Mouse (Mus musculus) midbrain, embryonic 12.5 days (tissue): ENCODE results near the gene Dkk1. TPM values are rescaled to one million over a fixed set of nuclear protein-coding genes. Genes with fewer than 3 reads are reported as not detected.
"Not testable (repeated sequence)": the region's sequence is repeated elsewhere in the genome, so short reads cannot be mapped to it uniquely, and the experiment has no call there.

Source experiments
- ATAC-seq: fragments of 200-750 bp; cut with Nextera tagmentation; 2 replicates; pipeline ENCODE4 v1.8.0; 2017; ENCODE audit warnings: low read depth, moderate TSS enrichment, moderate library complexity; ENCODE audit not compliant: low FRiP score
- H3K27ac ChIP-seq: fragments of 300-500 bp; sonication (generic); replicated peaks from 2 replicates; pipeline ENCODE4 v1.5.1; 2016; ENCODE audit warnings: mild to moderate bottlenecking
- H3K27me3 ChIP-seq: fragments of 300-500 bp; sonication (generic); 2 replicates; pipeline ENCODE4 v1.6.1; 2016; ENCODE audit warnings: mild to moderate bottlenecking
- H3K36me3 ChIP-seq: fragments of 300-500 bp; sonication (generic); 2 replicates; pipeline ENCODE4 v1.6.1; 2016
- H3K4me1 ChIP-seq: fragments of 300-500 bp; sonication (generic); 2 replicates; pipeline ENCODE4 v1.6.1; 2016
- H3K4me2 ChIP-seq: fragments of 300-500 bp; sonication (generic); replicated peaks from 2 replicates; pipeline ENCODE4 v1.6.1; 2016; ENCODE audit warnings: mild to moderate bottlenecking, moderate library complexity
- H3K4me3 ChIP-seq: fragments of 300-500 bp; sonication (generic); 2 replicates; pipeline ENCODE4 v1.5.1; 2016; ENCODE audit warnings: mild to moderate bottlenecking
- H3K9ac ChIP-seq: fragments of 300-500 bp; sonication (generic); replicated peaks from 2 replicates; pipeline ENCODE4 v1.6.1; 2016; ENCODE audit warnings: mild to moderate bottlenecking, moderate library complexity
- H3K9me3 ChIP-seq: fragments of 300-500 bp; sonication (generic); 2 replicates; pipeline ENCODE4 v1.6.1; 2016; ENCODE audit warnings: mild to moderate bottlenecking
- WGBS: fragments of 180-500 bp; shearing (Covaris S2); methylation state at CpG from one replicate; pipeline ENCODE4 v1.1.7; 2016; 5-methylcytosine and 5-hydroxymethylcytosine counted together
- polyA plus RNA-seq: library from polyadenylated mRNA; unstranded; fragments of >200 nt; fragmentation: Nextera tagmentation; extraction: Ambion mirVana; gene quantifications from 2 replicates; pipeline ENCODE4 v1.2.1, GENCODE M21; 2016

The Dkk1 gene
- 5.2 and 5.5 TPM in 2 replicates for polyA plus RNA-seq

DNA sequence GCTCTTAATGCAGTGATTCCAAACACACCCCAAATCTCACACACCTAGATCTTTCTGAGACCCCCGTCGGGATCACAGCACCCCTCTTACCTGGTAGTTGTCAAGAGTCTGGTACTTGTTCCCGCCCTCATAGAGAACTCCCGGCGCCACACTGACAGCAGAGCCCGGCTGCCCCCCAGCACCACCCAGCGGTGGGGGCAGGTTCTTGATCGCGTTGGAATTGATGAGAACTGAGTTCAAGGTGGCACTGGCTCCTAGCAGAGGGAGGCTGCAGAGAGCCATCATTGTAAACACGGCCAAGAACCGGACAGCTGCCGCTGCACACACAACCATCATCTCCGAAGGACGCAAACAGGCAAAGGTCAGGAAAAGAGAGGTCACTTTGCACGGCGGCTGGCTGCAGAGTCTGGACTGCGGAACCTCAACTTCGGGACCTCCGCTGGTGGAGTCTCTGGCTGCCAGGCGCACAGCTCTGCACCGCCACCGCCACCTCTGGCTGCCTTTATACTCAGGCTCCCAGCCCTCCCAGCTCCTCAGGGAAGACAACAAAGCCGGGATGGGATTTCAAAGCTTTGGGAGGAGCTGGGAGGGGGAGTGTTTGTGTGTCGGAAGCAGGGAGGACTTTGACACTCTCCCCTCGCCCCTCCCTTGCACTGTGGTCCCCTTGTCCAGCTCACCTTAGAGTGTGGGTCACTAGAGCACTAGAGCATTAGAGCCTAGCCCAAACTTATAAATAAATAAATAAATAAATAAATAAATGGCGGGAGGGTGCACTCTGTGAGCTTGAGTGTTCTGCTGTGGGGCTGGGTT is at the start of gene Dkk1:
Gene Dkk1, minus strand, starts transcription at position 622 of the 810 bp plus-strand sequence.
- peak within 1 kb of the TSS; percentile 45 for H3K4me3 ChIP-seq
- H3K4me2 ChIP-seq: peak within 1 kb of the TSS; percentile 65
- H3K9ac ChIP-seq: peak within 1 kb of the TSS; percentile 28; the same call in 1 of the 2 replicates
- under 1% methylated on average over 26 of the region's 26 CpGs for WGBS
- peaks cover 22% of the 10 kb centered on the region for H3K4me1 ChIP-seq
- H3K36me3 ChIP-seq: no peaks in the 10 kb centered on the region
- no peaks in the 10 kb centered on the region for H3K9me3 ChIP-seq
- peak; percentile 76 for ATAC-seq
- H3K27me3 ChIP-seq: peaks cover 67% of the 10 kb centered on the region
- no peak within 1 kb of the TSS for H3K27ac ChIP-seq

DNA sequence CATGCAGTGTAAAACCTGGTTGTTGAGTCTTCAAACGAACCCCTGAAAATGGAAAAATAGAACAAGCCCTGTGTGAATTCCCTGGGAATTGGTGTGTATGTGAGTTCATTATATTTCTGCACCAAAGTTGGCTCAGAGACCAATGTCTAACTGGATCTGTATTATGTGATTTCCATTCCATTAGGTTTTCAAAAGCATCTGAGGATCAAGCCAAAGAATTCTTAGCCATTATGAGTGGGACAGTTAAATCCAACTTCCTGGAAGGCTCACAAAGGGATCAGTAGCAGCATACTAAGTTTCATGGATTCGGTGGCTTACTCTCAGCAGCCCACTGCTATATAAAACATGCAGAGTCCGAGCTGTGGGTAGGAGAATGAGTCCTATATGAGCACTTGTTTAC is 36.9 kb upstream of the Dkk1 start:
- Histone ChIP-seq H3K4me2 (no peak overlapping the region), H3K9me3 (no peaks in the 10 kb centered on the region), H3K4me3 (no peak overlapping the region), H3K27ac (no peak overlapping the region), H3K4me1 (no peaks in the 10 kb centered on the region), H3K27me3 (no peaks in the 10 kb centered on the region), H3K36me3 (no peaks in the 10 kb centered on the region), H3K9ac (no peak overlapping the region)
- no peak for ATAC-seq
- WGBS: 73% methylated on average over 3 of the region's 3 CpGs

DNA sequence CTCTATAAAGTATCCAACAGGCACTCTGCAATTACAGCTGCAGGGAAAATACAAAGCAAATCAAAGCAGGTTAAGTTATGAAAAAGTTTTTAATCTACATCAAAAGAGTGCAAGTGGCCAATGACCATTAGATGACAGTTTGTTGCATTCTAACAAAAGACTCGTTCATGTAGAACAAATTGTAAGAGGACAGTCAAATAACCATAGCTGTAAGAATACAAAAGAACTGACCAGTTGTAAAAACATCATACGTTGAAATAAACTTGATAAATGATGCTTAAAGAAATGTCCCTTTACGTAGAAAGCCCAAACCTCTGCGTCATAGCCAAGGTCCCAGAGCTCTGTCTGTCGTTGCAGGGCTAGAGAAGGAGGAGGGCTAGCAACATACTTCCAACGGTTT is 15.1 kb upstream of the Dkk1 start:
- Histone ChIP-seq H3K36me3 (no peaks in the 10 kb centered on the region), H3K9ac (no peak overlapping the region), H3K27ac (no peak overlapping the region), H3K4me1 (no peaks in the 10 kb centered on the region), H3K4me2 (no peak overlapping the region), H3K4me3 (no peak overlapping the region), H3K9me3 (no peaks in the 10 kb centered on the region), H3K27me3 (no peaks in the 10 kb centered on the region)
- 59% methylated on average over 6 of the region's 6 CpGs for WGBS
- no peak for ATAC-seq

DNA sequence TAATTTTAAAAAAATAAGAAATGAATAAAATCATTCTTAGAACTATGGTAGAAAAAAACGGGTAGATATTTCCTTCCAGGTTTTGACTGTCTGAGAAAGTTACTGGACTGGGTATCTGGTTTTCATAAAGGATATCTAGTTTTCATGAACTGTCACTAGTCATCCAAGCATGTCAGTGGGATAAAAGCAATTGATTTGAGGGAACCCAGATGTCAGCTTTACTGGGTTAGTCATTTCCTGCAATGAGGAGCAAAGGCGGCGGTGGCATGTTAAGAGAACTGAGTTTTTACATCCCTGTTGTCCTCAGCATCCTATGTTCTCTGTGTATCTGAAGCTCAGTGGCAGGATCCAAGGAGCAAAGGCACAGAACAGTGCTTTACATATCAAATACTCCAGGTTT is 14.4 kb upstream of the Dkk1 start:
- H3K4me1 ChIP-seq: no peaks in the 10 kb centered on the region
- 86% methylated on average over 3 of the region's 3 CpGs for WGBS
- no peak overlapping the region for H3K27ac ChIP-seq
- H3K9ac ChIP-seq: no peak overlapping the region
- H3K4me2 ChIP-seq: no peak overlapping the region
- H3K9me3 ChIP-seq: no peaks in the 10 kb centered on the region
- no peak overlapping the region for H3K4me3 ChIP-seq
- H3K36me3 ChIP-seq: no peaks in the 10 kb centered on the region
- no peaks in the 10 kb centered on the region for H3K27me3 ChIP-seq
- no peak for ATAC-seq

DNA sequence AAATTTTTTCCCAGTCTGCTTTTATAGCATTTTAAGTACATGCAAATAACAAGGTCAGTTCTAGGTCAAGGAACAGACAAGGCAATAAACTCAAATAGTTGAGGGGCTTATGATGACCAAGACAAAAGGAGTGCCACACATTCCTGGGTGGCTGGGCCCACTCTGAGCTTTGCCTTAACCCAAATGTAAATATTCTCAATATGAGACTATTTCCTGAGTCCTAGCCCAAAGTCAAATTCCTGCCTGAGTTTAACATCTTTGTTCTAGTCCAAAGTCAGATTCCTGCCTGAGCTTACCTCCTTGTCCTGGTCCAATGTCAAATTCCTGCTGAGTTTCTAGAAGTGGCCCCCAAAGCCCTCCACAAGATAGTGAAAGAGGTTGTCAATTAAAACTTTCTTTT is 8.6 kb upstream of the Dkk1 start:
- Histone ChIP-seq H3K36me3 (no peaks in the 10 kb centered on the region), H3K27ac (no peak overlapping the region), H3K9ac (no peak overlapping the region), H3K27me3 (peaks cover 11% of the 10 kb centered on the region), H3K4me2 (no peak overlapping the region), H3K4me1 (no peaks in the 10 kb centered on the region), H3K4me3 (no peak overlapping the region), H3K9me3 (no peaks in the 10 kb centered on the region)
- ATAC-seq: no peak

DNA sequence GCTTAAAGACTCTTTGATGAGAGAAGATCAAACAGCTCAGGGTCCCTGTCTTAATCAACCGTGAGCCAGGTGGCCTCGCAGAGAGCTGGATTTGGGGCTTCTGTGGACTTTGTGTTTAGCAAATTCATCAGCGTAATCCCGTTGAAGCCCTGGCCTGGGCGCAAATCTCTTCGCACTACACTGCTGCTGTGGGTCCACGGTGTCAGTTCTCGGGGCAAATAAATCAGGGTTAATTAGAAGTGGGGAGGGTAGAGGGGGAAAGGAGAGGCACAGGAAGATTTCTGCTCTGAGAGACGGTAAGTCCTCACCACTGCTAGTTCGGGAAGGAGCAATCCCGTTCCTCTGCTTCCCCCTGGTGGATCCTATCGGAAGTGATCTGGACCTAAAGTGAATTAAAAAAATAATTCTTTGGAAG is 5.0 kb upstream of the Dkk1 start:
- Histone ChIP-seq H3K27me3 (peaks cover 29% of the 10 kb centered on the region), H3K9me3 (no peaks in the 10 kb centered on the region), H3K4me1 (peaks cover 10% of the 10 kb centered on the region), H3K9ac (no peak overlapping the region), H3K27ac (no peak overlapping the region), H3K36me3 (no peaks in the 10 kb centered on the region), H3K4me3 (peak overlapping the region; percentile 25), H3K4me2 (peak overlapping the region; percentile 52)
- WGBS: under 1% methylated on average over 12 of the region's 12 CpGs
- peak; percentile 75 for ATAC-seq

DNA sequence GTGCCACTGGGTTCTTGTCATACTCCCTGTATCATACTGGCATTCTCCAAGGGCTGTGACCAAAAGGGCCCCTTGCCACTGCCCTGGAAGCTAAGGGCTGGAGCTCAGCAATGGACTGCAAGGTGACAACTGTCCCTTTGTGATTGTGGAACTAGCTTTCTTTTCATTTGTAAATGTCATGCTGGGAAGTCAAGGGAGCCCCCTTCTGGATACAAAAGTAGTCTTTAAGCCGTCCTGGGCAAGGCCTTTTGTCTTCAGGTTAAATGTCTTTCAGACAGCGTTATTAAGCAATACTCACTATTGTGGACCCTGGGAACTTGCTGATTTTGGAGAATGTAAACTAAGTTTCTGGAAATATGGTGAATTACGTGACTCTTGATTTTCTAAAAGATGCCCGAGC is 4.3 kb upstream of the Dkk1 start:
- no peak for ATAC-seq
- Histone ChIP-seq H3K9me3 (no peaks in the 10 kb centered on the region), H3K4me3 (no peak overlapping the region), H3K27me3 (peaks cover 36% of the 10 kb centered on the region), H3K4me2 (no peak overlapping the region), H3K27ac (no peak overlapping the region), H3K4me1 (peaks cover 17% of the 10 kb centered on the region), H3K9ac (no peak overlapping the region), H3K36me3 (no peaks in the 10 kb centered on the region)
- 3% methylated on average over 4 of the region's 4 CpGs for WGBS

DNA sequence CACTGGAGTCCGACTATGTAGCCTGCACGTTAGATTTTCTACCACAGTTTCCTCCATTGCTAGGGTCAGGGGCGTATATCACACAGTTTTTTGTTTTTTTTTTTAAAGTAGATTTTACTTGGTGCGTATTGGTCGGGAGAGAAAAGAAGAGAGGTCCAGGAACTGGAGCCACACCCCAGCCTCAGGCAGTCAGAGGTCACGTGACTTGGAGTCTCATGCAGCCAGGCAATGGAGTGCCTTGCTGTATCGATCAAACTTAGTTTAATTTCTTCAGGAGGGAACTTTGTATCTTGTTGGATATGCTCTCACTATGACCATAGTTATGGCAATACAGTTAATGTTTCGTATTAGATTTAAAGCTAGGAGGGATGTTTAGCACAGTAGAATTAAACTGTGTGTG is 2.8 kb upstream of the Dkk1 start:
- peaks cover 22% of the 10 kb centered on the region for H3K4me1 ChIP-seq
- peaks cover 51% of the 10 kb centered on the region for H3K27me3 ChIP-seq
- no peak overlapping the region for H3K9ac ChIP-seq
- H3K36me3 ChIP-seq: no peaks in the 10 kb centered on the region
- H3K9me3 ChIP-seq: no peaks in the 10 kb centered on the region
- 63% methylated on average over 8 of the region's 8 CpGs for WGBS
- H3K4me2 ChIP-seq: no peak overlapping the region
- no peak for ATAC-seq
- H3K27ac ChIP-seq: no peak overlapping the region
- no peak overlapping the region for H3K4me3 ChIP-seq

DNA sequence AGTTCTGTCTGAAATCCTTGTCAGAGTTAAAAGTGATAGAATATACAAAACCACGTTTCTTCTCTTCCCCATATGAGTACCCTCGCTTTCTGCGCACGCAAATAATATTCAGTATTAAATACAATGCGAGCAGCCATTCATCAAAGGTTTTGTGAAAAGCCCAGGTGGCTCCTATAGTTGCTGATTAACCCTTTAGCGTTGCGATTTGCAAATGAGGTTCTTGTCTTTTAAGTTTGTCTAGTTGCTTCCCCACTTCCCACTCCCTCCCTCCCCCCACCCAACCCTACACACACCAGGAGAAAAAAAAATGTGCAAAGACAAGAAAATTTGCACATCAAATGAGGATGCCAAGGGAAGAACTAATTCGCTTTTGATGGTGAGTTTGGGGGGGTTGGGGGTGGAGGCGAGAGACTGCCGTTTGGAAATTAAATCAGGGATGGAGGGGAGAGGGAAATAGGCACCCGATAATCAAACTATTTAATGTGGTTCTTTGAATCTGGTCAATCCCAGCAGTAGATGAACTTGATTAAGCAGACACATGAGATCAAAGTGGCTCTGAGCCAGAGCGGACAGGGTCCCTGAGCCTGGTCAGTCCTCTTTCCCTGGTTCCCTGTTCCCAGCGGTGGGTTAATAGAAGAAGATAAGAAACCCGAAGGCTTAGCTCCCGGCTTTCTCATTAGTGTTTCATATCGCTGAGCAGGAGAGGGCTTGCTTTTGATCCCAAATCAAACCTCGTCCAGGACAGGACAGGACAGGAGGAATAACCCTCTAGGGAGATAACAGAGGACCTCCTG is 586 bp upstream of the Dkk1 start:
- H3K36me3 ChIP-seq: no peaks in the 10 kb centered on the region
- H3K27ac ChIP-seq: no peak overlapping the region
- peak; percentile 42 for ATAC-seq

DNA sequence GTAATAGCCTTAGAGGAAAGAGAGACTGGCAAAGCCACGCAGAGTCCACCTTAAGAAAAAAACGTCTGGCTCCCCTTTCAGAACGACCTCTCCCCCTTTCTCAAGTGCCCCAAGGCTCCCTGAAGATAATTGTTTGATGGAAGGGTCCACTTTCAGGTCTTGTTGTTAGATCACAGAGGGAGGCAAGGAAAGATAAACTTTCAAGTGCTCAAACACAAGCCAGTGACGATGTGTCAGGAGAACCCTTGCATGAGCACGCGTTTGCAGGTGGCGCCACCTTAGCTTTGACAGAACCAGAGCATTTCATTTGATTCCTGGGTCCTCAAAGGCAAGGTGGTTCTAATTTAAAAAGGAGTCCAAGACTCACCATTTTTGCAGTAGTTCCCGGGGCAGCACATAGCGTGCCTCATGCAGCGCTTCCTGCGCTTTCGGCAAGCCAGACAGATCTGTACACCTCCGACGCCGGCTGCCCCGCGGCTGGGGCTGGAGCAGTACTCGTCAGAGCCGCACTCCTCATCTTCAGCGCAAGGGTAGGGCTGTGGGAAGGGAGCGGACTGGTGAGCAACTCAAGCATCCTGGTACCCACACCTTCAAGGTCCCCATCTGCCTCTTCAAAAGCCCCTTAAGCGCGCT is 938 bp downstream of the Dkk1 start:
- Histone ChIP-seq H3K27me3 (peaks cover 63% of the 10 kb centered on the region), H3K4me1 (peaks cover 22% of the 10 kb centered on the region), H3K9ac (no peak overlapping the region), H3K36me3 (no peaks in the 10 kb centered on the region), H3K9me3 (no peaks in the 10 kb centered on the region), H3K27ac (no peak overlapping the region), H3K4me2 (peak overlapping the region; percentile 65), H3K4me3 (peak overlapping the region; percentile 45)
- ATAC-seq: peak; percentile 31
- WGBS: under 1% methylated on average over 23 of the region's 23 CpGs

More for the DNA sequence above, 586 bp upstream of the Dkk1 start:
- no peaks in the 10 kb centered on the region for H3K9me3 ChIP-seq
- H3K4me3 ChIP-seq: peak overlapping the region; percentile 45
- H3K9ac ChIP-seq: no peak overlapping the region
- H3K27me3 ChIP-seq: peaks cover 66% of the 10 kb centered on the region
- under 1% methylated on average over 17 of the region's 17 CpGs for WGBS
- peak overlapping the region; percentile 65 for H3K4me2 ChIP-seq
- peaks cover 22% of the 10 kb centered on the region for H3K4me1 ChIP-seq

DNA sequence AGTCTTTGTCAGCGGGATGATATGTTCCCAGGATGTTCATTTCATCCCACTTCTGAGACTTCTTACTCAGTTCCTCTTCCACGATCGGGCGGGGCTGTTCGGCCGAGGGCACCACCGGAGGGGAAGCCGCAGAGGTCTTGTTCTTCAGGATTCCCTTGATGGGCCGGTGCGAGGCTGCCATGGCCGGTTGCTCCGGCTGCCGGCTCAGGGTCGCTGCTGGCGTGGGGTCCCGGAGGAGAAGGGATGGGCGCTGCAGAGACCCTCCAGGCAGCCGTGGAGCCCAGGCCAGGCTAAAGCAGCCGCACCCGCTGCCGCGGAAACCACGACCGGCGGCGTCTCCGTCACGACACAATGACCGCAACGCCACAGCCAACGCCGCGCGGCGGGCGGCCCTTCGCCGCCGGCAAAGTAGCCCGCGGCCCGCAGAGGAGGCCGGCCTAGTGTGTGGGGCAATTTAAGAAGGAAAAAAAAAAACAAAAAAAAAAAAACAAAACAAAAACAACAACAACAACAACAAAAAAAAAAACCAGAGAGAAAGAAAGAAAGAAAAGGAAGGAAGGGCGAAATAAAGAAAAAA is 10.0 kb downstream of the Dkk1 start:
- not testable (repeated sequence) for H3K9me3 ChIP-seq, H3K36me3 ChIP-seq, H3K27ac ChIP-seq, H3K4me1 ChIP-seq
- Histone ChIP-seq H3K4me2 (peak overlapping the region; percentile 58), H3K9ac (peak overlapping the region; percentile 50; the same call in 1 of the 2 replicates), H3K4me3 (peak overlapping the region; percentile 45), H3K27me3 (peaks cover 33% of the 10 kb centered on the region)
- ATAC-seq: peak; percentile 74; the same call in 1 of the 2 replicates
- 3% methylated on average over 43 of the region's 44 CpGs for WGBS
